Mouse (Mus musculus) kidney, adult 11 months (tissue): ENCODE measurements around the gene Gm43720.

Source experiments
- DNase-seq: peaks from one replicate; pipeline ENCODE4 v3.0.0; 2022

The Gm43720 gene

GRCm38 (mm10) chr5:138279585-138280424, at the start of gene Gm43720, which contains the start of the genes Gpc2 and Stag3:
TSS of gene Gm43720 (minus strand) at chr5:138279958.
TSS of gene Gpc2 (minus strand) at chr5:138280005.
TSS of gene Stag3 (plus strand) at chr5:138280240.
- peak; percentile 76 for DNase-seq

- DNase-seq, result no peak
These were observed 33.0 kb upstream of the Gm43720 start for GRCm38 (mm10) chr5:138312795-138313194.

- no peak for DNase-seq
These were observed 19.9 kb upstream of the Gm43720 start for GRCm38 (mm10) chr5:138299613-138300012.

GRCm38 (mm10) chr5:138294158-138294557, 14.4 kb upstream of the Gm43720 start:
- no peak for DNase-seq

GRCm38 (mm10) chr5:138291638-138292037, 11.9 kb upstream of the Gm43720 start:
- no peak for DNase-seq

- no peak for DNase-seq
These were observed 8.1 kb upstream of the Gm43720 start for GRCm38 (mm10) chr5:138287861-138288260.

- no peak for DNase-seq
These were observed 3.8 kb upstream of the Gm43720 start for GRCm38 (mm10) chr5:138283540-138283939.

- DNase-seq, result no peak
These were observed 2.0 kb upstream of the Gm43720 start for GRCm38 (mm10) chr5:138281798-138282197.

GRCm38 (mm10) chr5:138280829-138281228, 1.1 kb upstream of the Gm43720 start:
- no peak for DNase-seq

- no peak for DNase-seq
These were observed 639 bp upstream of the Gm43720 start for GRCm38 (mm10) chr5:138280425-138280768.

GRCm38 (mm10) chr5:138277994-138278393, 1.8 kb downstream of the Gm43720 start:
- DNase-seq, result no peak

GRCm38 (mm10) chr5:138275216-138276050, 4.3 kb downstream of the Gm43720 start:
- DNase-seq, result peak; percentile 35

GRCm38 (mm10) chr5:138274186-138274585, 5.6 kb downstream of the Gm43720 start:
- no peak for DNase-seq

- no peak for DNase-seq
These were observed 7.3 kb downstream of the Gm43720 start, which contains the start of gene Gal3st4 for GRCm38 (mm10) chr5:138272409-138272923. TSS of gene Gal3st4 (minus strand) at chr5:138272840.

GRCm38 (mm10) chr5:138271232-138271631, 8.5 kb downstream of the Gm43720 start:
- DNase-seq, result no peak

GRCm38 (mm10) chr5:138268980-138269379, 10.8 kb downstream of the Gm43720 start:
- no peak for DNase-seq

GRCm38 (mm10) chr5:138267114-138267513, 12.6 kb downstream of the Gm43720 start:
- DNase-seq, result no peak

- no peak for DNase-seq
These were observed 14.0 kb downstream of the Gm43720 start for GRCm38 (mm10) chr5:138265712-138266111.

- no peak for DNase-seq
These were observed 15.6 kb downstream of the Gm43720 start for GRCm38 (mm10) chr5:138264207-138264578.

- DNase-seq, result peak; percentile 88
These were observed 16.2 kb downstream of the Gm43720 start, which contains the start of gene BC037034 for GRCm38 (mm10) chr5:138263260-138264206. TSS of gene BC037034 (minus strand) at chr5:138264033.

GRCm38 (mm10) chr5:138262582-138263240, 17.0 kb downstream of the Gm43720 start:
- no peak for DNase-seq

- DNase-seq, result no peak
These were observed 17.8 kb downstream of the Gm43720 start for GRCm38 (mm10) chr5:138262001-138262400.
